Mouse (Mus musculus) heart, postnatal 4 days (tissue): ENCODE data around the gene Tm9sf3. TPM values are rescaled to one million over a fixed set of nuclear protein-coding genes. Genes with fewer than 3 reads are reported as not detected.

Experiments
- DNase-seq: peaks from one replicate; pipeline ENCODE4 v3.0.0; 2021
- total RNA-seq, 2 experiments: library from RNA; stranded (reverse); gene quantifications; 2 replicates each; pipeline ENCODE4 v1.2.3; 2021

Tm9sf3 gene
- total RNA-seq, 2 experiments from 2014 or later: 119 TPM

DNA sequence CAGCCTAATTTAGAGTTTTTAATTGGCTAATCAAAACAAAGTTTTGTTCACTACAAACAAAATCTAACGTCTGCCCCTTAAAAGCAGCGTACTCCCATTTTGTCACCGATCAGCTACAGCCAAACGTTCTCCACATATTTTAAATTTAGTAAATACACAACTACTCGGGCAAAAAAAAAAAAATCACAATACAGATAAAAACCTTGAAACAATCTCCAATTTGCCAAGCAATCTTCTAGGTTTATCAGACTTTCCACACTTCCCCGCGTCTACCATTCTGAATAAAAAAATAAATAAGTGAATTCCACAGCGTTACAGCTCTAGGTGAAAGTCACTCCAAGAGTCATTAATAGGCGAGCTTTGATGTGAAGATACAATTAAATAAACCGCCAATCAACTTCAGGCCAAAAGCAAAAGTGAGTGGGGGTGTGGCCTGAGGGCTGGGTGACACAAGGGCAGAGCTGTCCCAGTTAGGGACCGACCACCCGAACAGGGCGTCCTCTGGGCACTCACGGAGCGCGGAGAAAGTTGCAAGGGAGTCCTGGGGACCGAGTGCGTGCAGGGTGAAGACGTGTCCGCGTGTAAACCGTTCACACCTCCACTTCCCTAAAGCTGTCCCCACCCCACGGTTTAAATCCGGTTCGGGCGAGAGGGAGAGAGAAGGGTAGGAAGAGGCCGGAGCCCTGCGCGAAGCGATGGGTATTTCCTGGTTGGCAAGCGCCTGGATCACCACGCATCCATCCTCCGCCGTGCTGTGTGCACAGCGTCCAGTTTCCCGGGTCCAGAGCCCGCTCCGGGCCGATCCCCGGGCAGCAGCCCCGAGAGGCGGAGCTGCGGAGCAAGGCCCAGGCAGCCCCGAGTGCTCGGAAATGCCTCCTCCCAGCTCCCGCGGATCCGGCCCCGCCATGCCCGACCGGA, 826 bp downstream of the Tm9sf3 start:
- DNase-seq: peak; percentile 70

- no peak for DNase-seq
Observed at GRCm38 (mm10) chr19:41260736-41261135, 3.1 kb downstream of the Tm9sf3 start.

- no peak for DNase-seq
Observed at GRCm38 (mm10) chr19:41259256-41259655, 4.5 kb downstream of the Tm9sf3 start.

- DNase-seq: peak; percentile 54
Observed at GRCm38 (mm10) chr19:41258707-41259106, 5.1 kb downstream of the Tm9sf3 start.

GRCm38 (mm10) chr19:41254584-41254983, 9.2 kb downstream of the Tm9sf3 start:
- no peak for DNase-seq

- DNase-seq: peak; percentile 30
Observed at GRCm38 (mm10) chr19:41248968-41249367, 14.8 kb downstream of the Tm9sf3 start.

DNA sequence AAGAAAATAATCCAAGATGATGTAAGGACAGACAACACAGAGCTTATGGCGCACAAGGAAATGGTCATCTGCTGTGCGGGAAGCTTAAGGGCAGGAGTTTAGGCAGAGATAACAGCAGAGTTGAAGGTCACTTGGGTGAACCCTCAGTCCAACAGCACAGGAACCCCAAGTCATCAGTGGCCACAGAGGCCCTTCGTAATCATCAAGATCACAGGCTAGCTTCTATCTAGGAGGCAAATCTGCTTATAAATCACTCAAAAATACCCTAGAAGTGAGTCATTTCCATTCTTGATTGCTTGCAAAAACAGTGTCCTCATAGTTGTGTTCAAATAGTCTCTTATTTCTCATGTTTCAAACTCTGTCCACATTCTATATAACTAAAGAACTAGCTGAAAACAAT, 15.5 kb downstream of the Tm9sf3 start:
- no peak for DNase-seq

DNA sequence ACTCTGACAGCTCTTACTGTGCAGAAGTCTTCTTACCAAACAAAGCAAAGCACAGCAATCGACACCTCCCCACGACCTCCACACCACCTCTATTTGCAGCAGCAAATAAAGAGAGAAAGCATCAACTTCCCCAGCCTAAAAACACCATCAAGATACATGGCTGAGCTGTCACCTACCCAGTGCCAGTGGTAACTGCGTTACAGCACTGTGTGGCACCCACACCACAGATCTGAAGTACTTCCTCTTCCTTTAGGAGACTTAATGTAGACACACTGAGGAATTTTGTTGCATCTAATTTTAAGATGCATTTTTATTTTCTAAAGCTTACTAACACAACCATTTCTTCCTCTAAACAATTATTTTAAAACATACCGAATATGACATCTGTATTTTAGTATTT, 17.5 kb downstream of the Tm9sf3 start:
- DNase-seq: no peak

- DNase-seq: peak; percentile 69
Observed at GRCm38 (mm10) chr19:41244581-41244980, 19.2 kb downstream of the Tm9sf3 start.

- no peak for DNase-seq
Observed at GRCm38 (mm10) chr19:41241997-41242396, 21.8 kb downstream of the Tm9sf3 start.

DNA sequence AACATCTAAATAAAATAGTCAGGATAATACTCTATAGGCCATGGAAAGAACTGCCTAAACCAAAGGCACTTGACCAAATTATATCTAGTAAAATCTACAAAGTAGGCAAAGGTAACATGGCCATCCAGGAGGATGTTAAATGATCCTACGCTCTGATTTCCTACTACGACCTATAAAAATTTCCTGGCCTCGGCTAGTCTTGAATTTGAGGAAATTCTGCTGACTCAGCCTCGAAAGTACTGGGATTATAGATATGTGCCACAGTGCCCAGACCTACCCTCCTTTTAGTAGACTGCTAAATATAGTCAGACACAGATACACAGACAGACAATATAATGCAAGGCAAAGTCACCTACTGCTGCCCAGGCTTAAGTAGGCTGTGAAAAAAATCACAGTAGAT, 30.1 kb downstream of the Tm9sf3 start:
- no peak for DNase-seq

GRCm38 (mm10) chr19:41208326-41208725, 55.5 kb downstream of the Tm9sf3 start:
- DNase-seq: no peak

GRCm38 (mm10) chr19:41206811-41207344, 56.9 kb downstream of the Tm9sf3 start, which contains the start of gene Tll2:
TSS of gene Tll2 (minus strand) at chr19:41206835.
- DNase-seq: peak; percentile 72

GRCm38 (mm10) chr19:41206041-41206810, 57.6 kb downstream of the Tm9sf3 start:
- peak; percentile 11 for DNase-seq

DNA sequence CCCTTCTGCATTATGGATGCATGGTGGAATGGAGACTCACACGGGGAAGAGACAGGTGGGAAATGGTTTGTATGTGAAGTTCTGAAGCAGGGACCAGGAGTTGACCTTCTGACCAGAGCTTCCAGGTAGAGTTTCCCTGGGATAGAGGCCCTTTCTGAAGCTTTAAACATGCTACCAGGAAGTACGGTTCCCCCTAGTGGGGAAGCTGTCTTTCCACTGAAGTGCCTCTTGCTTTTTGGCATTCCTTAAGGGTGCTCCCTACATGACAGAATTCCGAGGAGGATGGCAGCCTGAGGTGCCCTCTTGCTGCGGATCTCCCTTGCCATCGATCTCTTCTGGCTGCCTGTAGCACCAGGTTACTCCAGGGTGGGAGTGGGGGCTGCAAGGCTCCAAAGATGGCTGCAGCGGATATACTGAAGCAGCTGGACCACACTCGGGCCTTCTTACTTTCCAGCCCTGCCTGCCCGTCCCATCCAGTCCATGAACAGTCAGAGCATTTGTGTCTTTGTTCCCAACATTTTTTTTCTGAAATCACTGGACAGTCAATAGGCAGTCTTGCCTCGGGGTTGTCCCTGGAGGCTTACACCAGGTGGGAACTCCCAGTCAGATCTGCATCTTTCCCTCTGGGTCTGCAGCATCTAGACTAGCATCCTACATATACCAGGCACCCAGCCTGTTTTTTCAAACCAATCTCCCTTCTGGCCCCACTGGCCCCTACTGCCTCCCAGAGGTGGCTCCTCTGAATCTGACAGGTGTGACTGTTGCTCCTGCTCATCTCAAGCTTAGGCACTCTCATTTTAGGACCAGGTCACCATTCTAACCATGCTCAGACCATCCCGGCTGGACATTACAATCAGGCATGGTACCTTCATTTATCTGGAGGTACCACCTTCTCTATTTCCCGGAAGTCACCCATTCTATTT, 59.4 kb downstream of the Tm9sf3 start:
- DNase-seq: peak; percentile 24

- DNase-seq: no peak
Observed at GRCm38 (mm10) chr19:41197606-41198005, 66.2 kb downstream of the Tm9sf3 start.

DNA sequence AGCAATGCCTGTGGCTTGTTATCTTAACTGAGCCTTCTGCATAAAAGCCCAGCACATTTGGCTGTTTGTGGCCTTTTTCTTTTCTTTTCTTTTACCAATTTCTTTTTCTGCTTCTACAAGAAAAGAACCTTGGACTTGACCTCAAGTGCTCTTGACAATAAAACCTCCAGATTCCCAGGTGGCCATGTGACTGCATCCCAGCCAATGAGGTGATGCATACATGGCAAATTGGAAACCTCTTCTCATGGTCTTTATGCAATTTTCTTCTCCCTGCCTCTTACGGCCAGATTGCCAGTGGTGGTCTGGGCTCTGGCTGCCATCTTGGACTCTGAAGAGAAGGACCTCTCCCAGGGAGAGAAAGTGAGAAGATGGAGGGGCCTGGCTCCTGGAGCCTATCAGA, 70.4 kb downstream of the Tm9sf3 start:
- DNase-seq: no peak

- no peak for DNase-seq
Observed at GRCm38 (mm10) chr19:41192953-41193352, 70.8 kb downstream of the Tm9sf3 start.

- peak; percentile 18 for DNase-seq
Observed at GRCm38 (mm10) chr19:41191724-41192123, 72.1 kb downstream of the Tm9sf3 start.

DNA sequence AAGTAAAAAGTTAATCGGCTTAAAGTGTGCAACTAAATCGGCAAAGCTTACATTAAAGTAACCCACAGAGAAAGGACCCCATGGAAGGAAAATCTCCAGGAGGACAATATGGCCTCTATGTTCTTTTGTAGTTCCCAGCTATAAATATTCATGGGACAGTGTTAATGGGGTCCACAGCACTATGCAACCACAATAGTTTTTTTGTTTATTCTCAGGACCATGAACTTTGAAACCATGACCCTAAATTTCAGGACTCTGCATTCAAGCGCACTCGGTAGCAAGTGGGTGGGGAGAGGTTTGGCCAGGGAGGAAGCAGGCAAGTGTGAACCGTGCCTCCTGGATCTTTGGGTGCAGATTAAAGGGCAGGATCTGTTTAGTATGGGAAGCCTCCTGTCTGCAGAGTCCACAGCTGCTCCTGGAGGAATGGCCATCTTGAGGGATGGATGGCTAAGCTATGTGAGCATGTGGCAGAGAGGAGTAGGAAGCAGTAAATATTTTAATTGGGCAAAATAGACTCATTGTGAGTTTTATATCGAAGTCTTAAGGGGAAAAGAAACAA, 72.8 kb downstream of the Tm9sf3 start:
- DNase-seq: no peak

DNA sequence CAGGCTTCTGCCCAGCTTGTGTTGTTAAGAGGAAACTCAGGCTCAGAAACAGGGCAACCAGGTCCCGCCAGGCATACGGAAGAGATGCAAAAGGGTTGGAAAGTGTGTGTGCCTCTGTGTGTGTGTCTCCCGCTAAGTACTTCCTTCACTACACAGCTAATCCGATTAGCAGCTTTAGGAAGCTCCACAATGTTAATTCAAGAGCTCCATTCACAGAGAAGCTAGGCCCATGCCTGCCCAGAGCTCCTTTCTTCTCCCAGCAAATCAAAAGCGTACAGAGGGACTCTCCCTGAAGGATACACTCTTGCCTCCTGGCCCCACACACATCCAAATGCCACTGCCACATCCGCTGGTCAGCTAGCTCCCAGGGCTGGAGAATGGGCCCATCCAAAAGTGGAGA, 86.5 kb downstream of the Tm9sf3 start:
- DNase-seq: no peak

DNA sequence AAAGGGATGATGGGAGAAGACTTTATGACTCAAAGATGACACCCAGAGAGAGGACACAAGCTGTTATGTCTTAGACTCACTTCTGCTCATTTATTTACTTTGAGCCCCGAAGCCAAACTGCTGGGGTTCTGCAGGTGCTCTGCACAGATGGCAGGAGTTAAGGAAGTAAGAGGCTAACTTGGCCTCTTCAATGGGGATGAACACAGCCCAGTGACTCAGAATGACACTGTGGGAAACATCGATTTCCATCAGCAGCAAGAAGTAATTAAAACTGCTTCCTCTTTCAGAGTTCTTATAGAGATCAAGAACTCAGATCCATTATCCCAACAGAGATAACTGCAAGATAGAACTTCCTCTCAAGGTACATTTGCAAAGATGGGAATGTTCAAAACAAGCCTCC, 86.9 kb downstream of the Tm9sf3 start:
- DNase-seq: no peak
